Mouse (Mus musculus) megakaryocyte progenitor cell, adult 5-6 weeks (primary cell): Measurements from ENCODE around the gene Kif16b. TPM values are rescaled to one million over a fixed set of nuclear protein-coding genes. Genes with fewer than 3 reads are reported as not detected.

Experiments used
- ATAC-seq: replicated peaks from 2 replicates; pipeline ENCODE4 v1.8.0; 2016; ENCODE audit warnings: mild to moderate bottlenecking, moderate TSS enrichment, inconsistent platforms; ENCODE audit not compliant: poor library complexity
- total RNA-seq, 2 experiments: library from RNA; stranded (forward) in 1 of 2; stranded (reverse) in 1 of 2; fragments of 157-497, 149-512 nt in 1 of 2; fragments of 200-1000 nt in 1 of 2; gene quantifications; 2 replicates each; pipeline versions ENCODE4 v1.2.3 to v1.2.4; 2015 to 2017

Kif16b gene
- total RNA-seq, 2 experiments from 2014 or later = 17.4 to 18.1 TPM

DNA sequence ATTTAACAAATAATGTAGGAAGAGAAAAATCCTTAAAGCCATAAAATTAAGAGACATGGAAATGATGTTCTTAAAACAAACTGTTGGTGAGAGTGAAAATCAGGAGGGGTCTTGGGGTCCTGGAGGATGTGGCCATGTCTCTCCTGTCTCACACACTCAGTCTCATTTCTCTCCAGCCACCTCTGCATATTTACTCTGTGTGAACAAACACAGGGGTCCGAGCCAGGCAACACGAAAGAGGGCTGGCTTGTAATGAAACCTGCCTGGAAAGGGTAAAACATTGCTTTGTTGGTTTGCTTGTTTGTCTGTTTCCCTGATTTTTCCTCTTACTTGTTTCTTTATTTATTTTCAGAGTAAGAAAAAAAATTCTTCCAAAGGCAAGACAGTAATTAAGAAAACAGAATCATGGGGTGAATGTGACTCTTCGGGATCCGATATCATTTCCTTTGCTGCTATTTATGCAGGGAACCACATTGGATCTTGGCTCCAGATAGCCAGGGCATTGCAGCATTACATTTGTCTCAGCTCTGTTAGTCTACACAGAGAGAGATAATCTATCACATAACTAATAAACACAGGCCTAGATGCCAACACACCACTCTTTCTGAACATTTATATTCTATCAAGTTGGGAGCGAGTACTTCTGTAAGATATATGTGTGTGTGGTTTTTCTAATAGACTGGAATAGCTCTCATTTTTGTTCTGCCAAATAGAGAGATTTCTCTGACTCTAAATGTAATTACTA is 218.2 kb downstream of the Kif16b start:
- ATAC-seq = no peak

DNA sequence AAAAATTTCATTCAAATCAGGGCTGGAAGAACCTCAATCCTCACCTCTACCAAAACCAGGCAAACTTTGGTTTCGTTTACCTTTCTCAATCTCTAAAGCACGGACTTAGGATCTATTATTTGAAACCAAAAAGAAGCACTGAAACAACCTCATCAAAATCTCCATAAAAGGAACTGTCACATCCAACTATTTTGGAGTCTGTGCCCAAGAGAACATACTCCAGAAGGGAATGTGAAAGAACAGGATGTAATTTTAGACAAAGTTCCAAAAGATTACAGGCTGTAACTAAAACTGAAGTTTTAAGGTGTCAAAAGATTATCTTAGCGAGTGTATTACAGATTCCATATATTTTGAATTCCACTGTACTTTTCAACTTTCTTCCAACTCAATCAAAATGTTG is 232.9 kb downstream of the Kif16b start:
- ATAC-seq = no peak

GRCm38 (mm10) chr2:142651591-142651990 is 249.7 kb downstream of the Kif16b start:
- ATAC-seq = no peak

- no peak for ATAC-seq
Measured at GRCm38 (mm10) chr2:142648023-142648453, 253.3 kb downstream of the Kif16b start.

- no peak for ATAC-seq
Measured at GRCm38 (mm10) chr2:142646863-142647262, 254.5 kb downstream of the Kif16b start.

- no peak for ATAC-seq
Measured at GRCm38 (mm10) chr2:142641766-142642165, 259.6 kb downstream of the Kif16b start.

- no peak for ATAC-seq
Measured at GRCm38 (mm10) chr2:142635606-142636304, 265.6 kb downstream of the Kif16b start.

DNA sequence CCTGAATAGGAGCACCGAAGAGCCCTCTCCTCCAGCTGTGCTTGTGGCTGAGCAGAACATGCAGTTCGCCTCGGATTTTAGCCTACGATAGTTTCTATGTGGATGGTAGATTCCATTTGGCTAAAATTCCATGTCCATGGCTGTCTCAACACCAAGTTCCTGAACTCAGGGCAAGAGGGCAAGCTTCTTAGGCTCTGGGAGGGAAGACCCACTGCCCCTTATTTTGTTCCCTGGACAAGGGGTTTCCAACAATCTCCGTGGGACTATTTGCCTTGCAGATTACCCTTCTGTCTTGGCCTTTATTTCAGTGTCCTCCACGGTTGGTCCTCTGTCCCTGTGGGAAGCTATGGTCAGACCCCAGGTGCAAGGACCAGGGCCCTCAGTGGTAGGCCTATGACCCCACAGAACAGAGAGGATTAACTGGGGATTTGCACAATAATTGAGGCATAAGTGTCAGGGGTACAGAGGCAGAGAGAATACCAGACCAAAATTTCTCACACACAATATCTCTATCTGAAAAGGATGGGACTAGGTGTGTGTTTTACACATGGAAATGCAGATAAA is 267.3 kb downstream of the Kif16b start:
- ATAC-seq = no peak

- no peak for ATAC-seq
Measured at GRCm38 (mm10) chr2:142629523-142630312, 271.6 kb downstream of the Kif16b start.

DNA sequence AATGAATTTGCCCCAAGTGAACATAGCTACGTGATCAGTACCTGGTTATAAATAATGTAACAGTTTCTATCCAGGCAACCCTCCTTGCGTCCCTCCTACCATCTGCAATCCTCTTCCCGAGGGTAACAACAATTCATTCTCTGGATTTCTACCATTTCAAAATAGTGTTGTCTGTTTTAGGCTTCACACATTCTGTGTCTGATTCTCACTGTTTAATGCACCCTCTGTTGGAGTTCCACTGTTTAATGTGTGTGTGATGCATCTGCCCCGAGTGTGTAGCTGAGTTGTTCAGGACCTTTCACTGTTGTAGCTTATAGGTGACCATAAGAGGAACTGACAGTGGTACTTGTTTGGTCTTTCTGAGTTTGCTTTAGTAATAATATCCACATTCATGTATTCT is 275.6 kb downstream of the Kif16b start:
- no peak for ATAC-seq

DNA sequence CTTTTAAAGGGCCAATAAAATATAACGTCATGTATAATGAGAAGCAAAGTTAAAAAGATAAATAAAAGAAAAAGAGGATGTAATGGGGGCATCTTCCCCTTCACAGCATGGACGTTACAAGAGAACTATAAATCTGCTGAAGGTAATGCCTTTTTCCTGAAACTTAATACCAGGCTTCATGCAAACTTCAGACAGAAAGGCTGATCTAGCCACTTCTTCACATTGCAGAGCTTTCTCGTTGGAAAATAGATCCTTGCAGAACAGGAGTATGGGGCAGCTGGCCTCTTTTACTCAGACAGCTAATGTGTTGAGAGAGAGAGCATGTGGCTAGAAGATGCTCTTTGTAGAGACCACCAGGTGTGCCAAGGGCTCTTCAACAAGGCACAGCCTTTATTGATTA is 276.2 kb downstream of the Kif16b start:
- no peak for ATAC-seq

DNA sequence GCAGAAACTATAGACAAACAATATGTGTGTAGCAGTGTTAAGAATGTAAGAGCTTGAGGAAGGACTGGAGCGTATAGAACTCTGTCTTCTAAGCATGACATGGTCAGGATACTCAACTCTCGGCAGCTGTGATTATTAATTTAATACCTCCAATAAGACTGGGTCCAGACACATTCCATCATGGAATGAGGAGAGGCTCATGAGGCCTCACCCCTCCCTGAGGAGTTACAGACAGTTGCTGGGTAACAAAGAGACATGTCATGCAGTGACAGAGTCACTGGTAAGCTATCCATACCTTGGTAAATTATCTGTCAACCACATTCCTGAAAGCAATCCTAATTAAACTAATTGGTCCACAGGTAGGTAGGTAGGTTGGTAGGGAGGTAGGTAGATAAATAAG is 277.1 kb downstream of the Kif16b start:
- ATAC-seq = no peak

GRCm38 (mm10) chr2:142621152-142621551 is 280.2 kb downstream of the Kif16b start:
- no peak for ATAC-seq

DNA sequence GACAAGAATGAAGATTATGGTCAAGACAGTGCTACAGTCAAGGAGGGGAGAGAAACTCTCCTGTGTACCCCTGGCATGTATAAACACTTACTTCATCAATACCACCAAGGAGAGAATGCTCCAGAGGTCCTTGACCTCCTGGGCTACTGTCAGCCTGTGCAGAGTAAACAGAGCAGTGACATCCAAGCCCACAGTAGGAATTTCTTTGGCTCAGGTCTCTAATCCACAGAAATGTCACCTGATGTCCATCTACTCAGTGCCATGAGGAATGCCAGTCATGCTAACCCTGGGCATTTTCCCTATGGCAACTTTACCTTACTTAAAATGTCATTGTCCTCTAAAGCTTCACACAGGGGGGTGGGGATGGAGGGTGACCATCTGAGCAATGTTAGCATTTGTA is 281.4 kb downstream of the Kif16b start:
- ATAC-seq = no peak

DNA sequence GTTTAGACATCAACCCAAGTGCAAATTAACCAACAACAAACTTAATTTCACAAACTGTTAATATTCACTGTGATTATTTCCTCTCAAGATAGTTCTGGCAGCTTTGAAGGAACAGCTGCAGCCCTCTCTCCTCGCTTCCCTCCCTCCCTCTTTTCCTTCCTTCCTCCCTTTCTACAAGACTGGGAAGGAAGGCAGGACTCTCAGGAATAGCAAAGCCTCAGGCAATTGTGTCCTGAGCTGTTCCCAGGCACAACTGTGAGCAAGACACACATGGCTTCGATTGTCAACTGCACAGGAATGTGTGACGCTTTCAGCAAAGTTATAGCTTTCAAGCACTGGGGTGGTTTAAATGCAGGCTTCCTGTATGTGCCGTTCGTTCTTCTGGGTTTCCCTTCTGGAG is 286.8 kb downstream of the Kif16b start:
- no peak for ATAC-seq

DNA sequence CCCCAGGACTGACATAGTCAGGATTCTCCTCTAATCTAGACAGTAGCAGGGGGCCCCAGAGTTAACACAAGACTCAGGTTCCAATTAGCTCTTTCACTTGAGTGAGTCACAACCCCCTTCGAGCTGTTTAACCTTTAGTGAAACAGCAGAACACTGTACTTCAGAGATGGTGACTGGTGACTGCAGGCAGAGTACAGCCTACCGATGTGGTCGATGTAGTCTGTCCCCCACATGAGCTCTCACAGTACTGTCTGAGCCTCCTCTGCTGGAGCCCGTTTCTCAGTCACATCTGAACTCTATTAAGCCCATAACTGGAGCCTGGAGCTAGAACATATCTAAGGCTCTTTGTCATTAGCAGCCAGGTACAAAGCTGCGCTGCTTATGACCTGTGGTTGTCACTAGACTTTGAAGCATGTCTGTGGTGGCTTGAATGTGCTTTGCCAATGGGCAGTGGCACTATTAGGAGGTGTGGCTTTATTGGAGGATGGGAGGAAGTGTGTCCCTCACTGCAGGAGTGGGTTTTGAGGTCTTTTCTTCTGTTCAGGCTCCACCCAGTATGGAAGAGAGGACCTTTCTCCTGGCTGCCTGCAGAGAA is 288.9 kb downstream of the Kif16b start:
- ATAC-seq = no peak

GRCm38 (mm10) chr2:142611113-142611512 is 290.2 kb downstream of the Kif16b start:
- peak; percentile 99 for ATAC-seq

- ATAC-seq = no peak
Measured at GRCm38 (mm10) chr2:142610206-142610605, 291.1 kb downstream of the Kif16b start.

DNA sequence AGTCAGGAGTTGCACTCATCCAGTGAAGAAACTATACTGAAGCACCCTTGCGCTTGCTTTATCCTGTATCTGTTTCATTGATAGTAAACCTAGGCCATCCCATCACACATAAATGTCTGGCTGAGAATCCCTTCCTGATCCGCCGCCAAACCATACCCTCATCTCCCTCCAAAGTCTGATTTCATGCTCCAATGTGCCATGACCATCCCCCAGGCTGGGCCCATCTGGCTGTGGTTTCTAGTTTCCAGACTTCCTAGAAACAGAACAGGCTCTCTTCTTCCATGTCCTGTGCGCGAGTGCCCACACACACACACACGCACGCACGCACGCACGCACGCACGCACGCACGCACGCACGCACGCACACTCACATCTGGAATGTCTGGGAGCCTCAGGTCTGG is 292.6 kb downstream of the Kif16b start:
- ATAC-seq = no peak

- ATAC-seq = 0 out of 2 replicates have a peak, but pooled peaks have one; percentile 42
Measured at GRCm38 (mm10) chr2:142604762-142605161, 296.6 kb downstream of the Kif16b start.

- ATAC-seq = no peak
Measured at GRCm38 (mm10) chr2:142603210-142603609, 298.1 kb downstream of the Kif16b start.
